Mouse (Mus musculus): ENCODE measurements around the gene Fcrl1.
A peak's percentile ranks its signal among the peaks of the same experiment; 100 is the strongest.

Fcrl1 gene

DNA sequence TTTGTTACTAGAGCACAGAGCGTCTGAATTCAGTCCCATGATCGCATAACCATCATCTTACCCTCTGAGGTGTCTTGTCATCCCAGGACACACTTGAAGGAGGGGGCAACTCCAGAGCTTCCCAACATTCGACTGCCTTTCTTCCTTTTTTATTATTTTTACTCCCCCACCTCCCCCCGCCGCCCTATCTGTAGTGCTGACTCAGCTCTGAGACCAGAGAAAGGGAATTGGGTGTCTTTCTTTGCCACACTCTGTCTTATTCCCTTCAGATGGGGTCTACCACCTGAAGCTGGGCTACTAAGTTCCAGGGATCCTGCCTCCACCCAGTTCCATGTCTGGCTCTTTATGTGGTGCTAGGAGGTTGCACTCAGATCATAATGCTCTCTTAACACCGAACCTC is 34.4 kb downstream of the Fcrl1 start:
- DNase-seq (ENCODE audit: low spot score in 2 of 2): no peak

DNA sequence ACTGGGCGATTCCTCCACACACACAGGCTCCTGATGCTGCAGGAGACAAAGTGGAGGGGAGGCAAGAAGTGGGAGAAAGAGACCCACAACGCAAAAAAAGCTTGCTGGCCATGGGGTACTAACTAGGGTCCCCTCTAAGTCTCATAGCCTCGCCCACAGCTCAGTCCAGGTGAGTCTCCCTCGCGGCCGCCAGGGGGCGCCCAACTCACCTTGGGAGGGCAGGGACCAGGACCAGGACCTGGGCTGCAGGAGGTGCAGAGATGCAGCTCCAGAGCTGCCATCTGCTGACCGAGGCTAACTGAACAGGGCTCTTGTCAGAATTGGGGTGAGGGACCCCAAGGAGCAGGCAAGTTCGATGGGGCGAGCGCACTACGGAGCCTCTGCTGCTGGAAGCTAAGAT is 35.0 kb downstream of the Fcrl1 start:
- DNase-seq (ENCODE audit: low spot score in 2 of 2): peak; percentile 37 to 64

DNA sequence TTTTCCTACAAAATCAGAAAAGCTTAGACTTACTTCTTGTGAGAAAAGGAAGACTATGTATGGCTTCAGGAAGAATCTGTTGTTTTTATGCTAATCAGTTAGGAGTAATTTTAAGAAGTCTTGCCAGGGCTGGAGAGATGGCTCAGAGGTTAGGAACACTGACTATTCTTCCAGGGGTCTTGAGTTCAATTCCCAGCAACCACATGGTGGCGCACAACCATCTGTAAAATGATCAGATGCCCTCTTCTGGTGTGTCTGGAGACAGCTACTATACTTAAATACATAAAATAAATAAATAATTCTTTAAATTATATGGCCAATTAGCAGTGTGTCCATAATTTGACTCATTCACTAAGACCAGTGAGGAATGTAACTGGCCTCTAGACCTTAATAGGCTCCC is 44.5 kb downstream of the Fcrl1 start:
- DNase-seq (ENCODE audit: low spot score in 2 of 2): no peak

DNA sequence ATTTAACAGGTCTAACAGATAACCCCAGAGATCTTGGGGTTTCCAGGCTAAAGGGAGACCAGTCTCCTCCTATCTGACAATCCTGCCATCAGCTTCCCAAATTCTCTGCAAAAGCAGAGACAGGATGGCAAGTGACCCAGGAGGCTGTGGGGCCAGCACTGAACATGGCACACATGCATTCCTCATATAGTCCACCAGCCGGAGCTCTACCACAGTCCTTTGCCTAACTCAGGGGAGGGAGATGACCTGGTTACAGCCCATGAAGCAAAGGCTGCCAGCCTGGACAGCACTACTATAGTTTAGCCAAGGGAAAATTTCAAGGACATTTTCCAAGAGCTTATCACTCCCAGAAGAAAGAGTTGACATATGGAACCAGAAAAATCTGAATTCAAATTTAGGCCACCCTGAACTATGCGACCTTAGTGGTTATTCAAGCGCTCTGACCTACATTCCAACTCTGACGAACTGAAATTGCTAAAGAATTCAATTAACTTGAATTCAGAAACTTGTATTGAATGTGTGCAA is 46.3 kb downstream of the Fcrl1 start:
- no peak for DNase-seq (ENCODE audit: low spot score in 2 of 2)

DNA sequence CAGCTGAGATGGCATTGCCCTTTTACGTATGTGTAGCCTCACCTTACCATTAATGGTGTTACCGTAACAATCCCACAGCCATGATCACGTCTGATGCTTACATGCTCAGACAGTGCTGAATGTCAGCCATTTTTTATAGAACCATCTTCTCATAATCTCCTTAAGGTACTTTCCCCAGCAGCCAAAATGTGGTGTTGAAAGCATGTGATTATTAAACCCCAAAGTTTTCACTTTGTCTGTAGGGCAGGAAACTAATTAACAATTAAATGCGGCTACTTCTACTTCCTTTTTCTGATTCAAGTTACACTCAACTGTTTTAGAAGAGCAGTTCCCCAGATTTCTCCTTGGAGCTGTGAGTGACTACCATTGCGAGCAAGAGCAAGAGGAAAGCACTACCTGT is 59.3 kb downstream of the Fcrl1 start, which contains the start of gene Fcrl5:
Gene Fcrl5, plus strand, starts transcription at position 295 of the 400 bp plus-strand sequence.
- no peak for DNase-seq (ENCODE audit: low spot score in 2 of 2)

DNA sequence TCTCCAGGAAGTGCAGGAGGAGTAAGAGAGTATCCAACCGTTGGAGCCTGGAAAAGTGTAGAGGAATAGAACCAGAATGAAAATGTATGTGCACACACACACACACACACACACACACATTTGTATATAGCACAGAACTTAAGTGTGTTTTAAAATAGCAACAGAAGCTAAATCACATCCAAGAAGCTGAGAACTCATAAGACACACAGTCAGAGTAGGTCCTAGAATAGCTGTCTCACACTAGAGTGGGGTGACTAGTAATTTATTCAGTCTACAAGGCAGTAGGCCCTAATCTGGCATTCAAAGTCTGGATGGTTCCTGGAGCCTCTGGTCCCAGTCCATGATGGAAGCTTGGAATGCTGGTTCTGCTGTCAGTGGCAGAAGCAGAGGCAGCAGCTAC is 64.4 kb downstream of the Fcrl1 start:
- no peak for DNase-seq (ENCODE audit: low spot score in 2 of 2)

DNA sequence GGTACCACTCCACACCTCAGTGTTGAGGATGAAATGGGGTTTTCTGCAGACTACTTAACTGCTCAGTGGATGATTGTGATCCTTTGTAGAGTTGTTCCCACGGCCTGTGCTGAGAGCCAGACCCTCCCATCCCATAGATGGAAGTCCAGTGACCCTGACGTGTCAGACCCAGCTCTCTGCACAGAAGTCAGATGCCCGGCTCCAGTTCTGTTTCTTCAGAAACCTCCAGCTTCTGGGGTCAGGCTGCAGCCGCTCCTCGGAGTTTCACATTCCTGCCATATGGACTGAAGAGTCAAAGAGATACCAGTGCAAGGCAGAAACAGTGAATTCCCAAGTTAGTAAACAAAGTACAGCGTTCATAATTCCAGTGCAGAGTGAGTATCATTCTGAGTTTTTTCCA is 67.8 kb downstream of the Fcrl1 start:
- no peak for DNase-seq (ENCODE audit: low spot score in 2 of 2)

All from urinary bladder, postnatal 4 days (tissue).